Mouse (Mus musculus) liver, adult 2 months (tissue): ENCODE data around the gene Sbds.

Experiments used
- CTCF ChIP-seq: fragments of 200-500 bp; IDR thresholded peaks from 2 replicates; pipeline ENCODE4 v1.5.1; 2011; ENCODE audit warnings: low read depth, low read length, control low read depth
- POLR2A ChIP-seq: fragments of 200-500 bp; IDR thresholded peaks from 2 replicates; pipeline ENCODE4 v1.6.1; 2011; ENCODE audit warnings: low read length, control low read depth; ENCODE audit not compliant: insufficient read depth; ENCODE audit errors: extremely low read depth

DNA sequence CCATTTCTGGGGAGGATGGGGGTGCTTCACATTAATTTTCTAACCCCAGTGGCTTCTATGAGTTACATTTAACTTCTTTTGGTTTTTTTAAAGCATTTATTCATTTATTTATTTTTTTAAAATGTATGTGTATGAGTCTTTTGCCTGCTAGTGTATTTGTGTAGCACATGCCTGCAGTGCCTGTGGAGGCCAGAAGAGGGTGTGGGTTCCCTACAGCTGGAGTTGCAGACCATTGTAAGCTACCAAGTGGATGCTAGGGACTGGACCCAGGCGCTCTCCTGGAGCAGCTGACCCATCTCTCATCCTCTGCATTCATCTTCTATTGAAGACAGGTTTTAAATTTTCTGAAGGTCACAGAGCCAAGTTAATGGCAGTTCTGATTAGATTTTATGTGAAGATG lies 17.0 kb upstream of the Sbds start:
- TF ChIP-seq POLR2A: no peak
- TF ChIP-seq CTCF: peak; percentile 46; the same call in 1 of the 2 replicates
